Mouse (Mus musculus) bone marrow, adult 2 months (tissue): ENCODE measurements around the gene Gpr176.

Experiments
- CTCF ChIP-seq: fragments of 200-500 bp; IDR thresholded peaks from 2 replicates; pipeline ENCODE4 v1.5.1; 2011; ENCODE audit warnings: low read length, control low read depth; ENCODE audit not compliant: control insufficient read depth, insufficient read depth
- POLR2A ChIP-seq: fragments of 200-500 bp; IDR thresholded peaks from 2 replicates; pipeline ENCODE4 v1.6.1; 2011; ENCODE audit warnings: low read depth, mild to moderate bottlenecking, control low read depth, low read length, borderline replicate concordance; ENCODE audit not compliant: control insufficient read depth

DNA sequence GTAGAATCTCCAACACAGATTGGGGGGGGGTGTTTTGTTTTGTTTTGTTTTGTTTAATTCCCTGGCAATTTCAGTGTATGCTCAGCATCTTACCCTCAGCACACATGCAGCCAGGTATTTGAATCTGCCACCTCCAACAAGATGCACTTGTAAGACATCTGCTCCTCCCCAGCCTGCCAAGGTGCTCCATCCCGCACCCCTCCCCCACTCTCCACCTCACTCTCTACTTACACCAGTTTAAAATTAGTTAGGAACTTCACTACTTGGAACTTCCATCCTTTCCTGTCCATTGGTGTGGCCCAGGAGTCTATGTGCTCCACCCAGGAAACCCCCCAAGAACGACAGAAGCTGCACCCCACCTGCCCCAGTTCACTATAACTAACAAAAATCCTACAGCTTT is 66.3 kb downstream of the Gpr176 start:
- TF ChIP-seq CTCF, result no peak
- TF ChIP-seq POLR2A, result no peak
